Mouse (Mus musculus) kidney, adult 18-20 months (tissue): ENCODE results near the gene Trem3.

Source experiments
- DNase-seq: peaks from one replicate; pipeline ENCODE4 v3.0.0; 2021

The Trem3 gene

DNA sequence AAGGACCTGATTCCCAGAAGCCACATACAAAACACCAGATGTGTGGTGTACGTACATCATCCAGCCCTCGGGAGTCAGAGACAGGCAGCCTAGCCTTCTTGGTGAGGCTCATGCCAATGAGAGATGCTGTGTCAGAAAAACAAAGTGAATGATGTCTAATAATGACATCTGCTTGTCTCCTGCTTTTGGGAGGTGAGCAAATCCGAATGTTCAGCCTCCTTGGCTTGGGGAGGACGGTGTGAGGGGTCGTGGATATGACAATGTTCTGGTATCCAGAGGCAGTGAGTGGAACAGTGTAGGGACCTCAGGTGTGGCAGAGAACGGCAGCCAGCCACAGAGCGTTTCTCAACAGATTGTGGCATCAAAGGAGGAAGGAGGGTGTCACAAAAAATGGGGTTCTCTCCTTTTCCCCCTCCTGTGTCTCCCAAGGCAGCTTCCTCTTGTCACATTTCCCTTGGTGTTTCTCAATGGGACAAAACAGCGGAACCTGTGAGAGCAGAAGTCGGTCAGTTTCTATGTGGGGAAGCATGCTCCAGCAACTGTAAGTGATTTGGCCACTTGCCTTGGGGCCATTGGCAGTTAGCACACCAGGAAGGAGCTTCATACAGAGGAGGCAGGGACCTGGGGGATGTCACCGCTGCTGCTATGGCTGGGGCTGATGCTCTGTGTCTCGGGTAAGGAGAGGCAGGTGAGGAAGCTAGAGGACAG is at the start of gene Trem3:
Gene Trem3 (plus strand): TSS at position 557 of the 708 bp plus-strand sequence.
- DNase-seq: no peak

DNA sequence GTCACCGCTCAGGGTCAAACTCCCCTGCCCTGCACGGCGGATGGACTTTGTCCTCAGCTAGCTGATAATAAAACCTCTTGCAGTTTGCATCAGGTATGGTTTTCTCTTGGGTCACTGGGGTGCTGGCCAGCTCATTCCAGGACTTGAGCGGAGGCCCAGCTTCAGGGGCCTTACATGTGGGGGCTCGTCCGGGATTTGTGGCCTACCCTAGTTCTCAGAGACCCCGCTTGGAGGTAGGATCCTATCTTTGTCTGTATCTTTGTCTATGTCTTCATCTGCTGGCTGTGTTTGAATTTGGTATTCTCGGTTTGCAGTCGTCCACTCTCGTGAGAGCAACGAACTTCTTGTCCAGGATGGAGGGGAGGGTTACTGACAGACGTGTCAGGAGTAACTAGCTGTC is 44.5 kb upstream of the Trem3 start:
- no peak for DNase-seq

DNA sequence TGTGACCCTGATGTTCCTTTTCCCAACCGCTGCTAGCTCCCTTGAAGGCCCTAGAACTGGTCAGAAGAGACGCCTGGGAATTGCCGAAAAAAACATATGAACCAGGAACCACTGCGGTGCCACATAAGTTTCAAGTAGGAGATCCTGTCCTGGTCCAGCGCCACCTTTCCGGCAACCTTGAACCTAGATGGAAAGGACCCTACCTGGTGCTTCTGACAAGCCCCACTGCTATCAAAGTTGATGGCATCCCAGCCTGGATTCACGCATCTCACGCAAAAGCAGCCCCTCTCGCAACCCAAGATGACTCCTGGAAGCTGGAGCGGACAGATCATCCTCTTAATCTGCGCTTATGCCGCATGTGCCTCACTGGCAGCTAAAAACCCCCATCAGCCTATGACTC is 35.0 kb upstream of the Trem3 start:
- DNase-seq: no peak

DNA sequence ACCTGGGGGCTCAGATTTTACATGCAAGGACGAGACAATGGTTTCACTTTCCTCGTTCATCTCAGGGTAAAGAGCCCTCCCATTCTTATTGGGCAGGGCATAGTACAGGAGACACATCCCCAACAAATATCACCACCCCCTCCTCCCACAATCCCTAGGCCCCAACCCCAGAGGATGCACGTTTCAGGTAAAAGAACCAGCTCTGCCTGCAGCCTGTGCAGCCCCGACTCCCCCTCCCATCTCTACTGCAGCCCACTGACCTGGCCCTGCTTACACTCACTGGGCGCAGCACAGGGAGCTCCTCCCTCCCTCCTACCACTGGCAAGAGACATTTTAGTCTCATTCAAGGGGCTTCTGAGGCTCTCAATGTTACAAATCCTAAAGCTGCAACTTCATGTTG is 34.1 kb upstream of the Trem3 start:
- DNase-seq: no peak

DNA sequence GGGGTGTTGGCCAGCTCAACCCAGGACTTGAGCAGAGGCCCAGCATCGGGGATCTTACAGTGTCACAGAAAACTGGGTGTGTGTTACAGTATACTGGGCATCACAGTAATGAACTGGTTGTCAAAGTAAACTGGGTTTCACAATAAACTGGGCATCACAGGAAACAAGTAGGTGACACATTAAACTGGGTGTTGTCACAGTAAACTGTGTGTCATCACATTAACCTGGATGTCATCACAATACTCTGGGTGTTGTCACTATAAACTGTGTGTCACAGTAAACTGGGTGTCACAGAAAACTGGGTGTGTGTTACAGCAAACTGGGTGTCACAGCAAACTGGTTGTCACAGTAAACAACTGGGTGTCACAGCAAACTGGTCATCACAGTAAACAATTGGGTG is 32.1 kb upstream of the Trem3 start:
- DNase-seq: no peak

DNA sequence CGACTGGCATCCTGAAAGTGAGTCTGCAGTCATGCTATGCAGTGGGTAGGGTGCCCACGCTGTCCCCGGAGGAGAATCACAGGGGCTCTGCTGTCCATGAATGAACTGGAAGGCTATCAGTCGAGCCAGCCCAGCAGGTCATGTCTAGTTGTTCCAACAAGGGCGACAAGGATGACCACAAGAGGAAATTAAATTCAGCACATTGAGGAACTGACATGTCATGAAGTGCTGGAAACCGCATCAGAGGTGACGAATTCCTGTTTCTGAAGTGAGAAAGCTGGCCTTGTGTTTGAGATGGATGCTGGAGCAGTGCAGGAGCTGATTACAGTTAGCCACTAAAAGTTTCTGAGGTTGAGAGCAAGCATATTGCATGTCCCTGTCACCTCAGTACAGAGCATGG is 16.9 kb upstream of the Trem3 start:
- no peak for DNase-seq

DNA sequence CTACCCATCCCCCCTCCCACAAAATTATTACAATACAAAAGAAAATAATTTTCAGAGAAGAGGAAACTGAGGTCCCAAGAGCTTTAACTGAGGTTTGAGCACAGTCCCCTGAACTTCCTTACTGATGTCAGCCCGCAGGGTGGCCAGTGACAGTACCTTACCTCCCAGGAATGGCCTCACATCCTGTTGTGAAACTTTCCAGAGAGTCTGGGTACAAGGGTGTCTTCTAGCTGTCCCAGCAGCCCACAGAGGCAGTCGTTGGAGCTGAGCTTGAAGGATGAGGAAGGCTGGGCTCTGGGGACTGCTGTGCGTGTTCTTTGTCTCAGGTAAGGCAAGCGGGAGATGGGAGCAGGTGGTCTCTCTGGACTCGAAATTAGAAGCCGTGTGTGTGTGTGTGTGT is 15.1 kb upstream of the Trem3 start, which contains the start of gene Trem1:
Gene Trem1 (plus strand): TSS at position 251 of the 400 bp plus-strand sequence.
- DNase-seq: no peak

DNA sequence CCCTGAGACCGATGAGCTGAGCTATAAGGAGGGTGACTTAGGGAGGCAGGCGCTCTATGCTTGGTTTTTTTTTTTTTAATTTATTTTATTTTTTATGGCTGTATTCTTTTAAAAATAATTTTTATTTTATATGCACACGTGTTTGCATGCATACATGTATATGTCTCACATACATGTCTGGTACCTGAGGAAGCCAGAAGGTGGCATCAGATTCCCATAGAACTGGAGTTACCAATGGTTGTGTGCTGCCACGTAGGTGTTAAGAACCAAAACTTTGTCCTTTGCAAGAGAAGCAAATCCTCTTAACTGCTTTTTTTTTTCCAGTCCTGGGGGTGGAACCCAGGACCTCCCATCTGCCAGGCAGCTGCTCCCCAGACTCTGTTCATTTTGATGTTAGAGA is 13.8 kb upstream of the Trem3 start:
- DNase-seq: no peak

DNA sequence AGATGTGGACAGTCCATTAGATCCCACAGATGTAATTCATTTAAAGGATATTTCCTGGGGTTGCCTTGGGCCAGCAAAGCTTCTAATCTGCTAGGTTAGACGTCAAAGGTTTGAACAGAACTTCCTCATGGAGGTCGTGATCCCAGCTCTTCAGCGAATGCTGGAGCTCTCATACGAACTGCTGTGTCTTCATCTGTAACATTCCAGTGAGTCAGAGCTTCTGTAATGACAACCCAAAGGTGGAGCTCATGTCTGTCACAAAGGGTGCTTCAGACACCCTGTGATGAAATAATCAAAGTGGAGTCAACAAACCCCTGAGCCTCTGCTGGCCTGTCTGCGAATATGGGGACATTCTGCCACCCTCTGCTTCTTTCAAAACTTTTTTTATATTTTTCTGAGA is 13.0 kb upstream of the Trem3 start:
- no peak for DNase-seq

DNA sequence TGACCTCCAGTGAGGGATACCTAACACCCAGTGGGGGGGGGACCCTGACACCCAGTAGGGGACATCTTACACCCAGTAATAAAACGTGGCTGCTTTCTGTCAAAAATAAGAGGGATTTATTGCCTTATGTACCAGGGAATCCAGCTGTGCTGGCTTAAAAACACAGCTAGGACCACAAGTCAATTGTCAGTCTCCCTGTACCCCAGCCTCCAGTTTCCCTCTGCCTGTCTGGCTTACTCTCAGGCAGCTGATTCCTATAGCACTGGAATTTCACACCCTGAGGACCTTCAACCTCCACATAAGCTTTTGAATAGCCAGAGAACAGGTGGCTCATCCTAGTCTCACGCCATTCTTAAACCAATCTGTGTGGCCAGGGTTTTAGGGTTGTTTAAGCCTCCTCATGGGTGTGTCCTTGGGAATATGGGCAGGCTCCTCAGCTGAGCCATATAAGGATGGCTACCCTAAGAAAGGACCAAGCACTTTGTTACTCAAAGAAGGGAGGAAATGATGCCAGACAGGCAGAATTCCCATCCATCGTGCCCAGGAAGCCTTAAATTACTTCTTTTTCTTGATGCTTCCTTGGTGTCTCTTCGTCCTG is 11.7 kb upstream of the Trem3 start:
- no peak for DNase-seq

DNA sequence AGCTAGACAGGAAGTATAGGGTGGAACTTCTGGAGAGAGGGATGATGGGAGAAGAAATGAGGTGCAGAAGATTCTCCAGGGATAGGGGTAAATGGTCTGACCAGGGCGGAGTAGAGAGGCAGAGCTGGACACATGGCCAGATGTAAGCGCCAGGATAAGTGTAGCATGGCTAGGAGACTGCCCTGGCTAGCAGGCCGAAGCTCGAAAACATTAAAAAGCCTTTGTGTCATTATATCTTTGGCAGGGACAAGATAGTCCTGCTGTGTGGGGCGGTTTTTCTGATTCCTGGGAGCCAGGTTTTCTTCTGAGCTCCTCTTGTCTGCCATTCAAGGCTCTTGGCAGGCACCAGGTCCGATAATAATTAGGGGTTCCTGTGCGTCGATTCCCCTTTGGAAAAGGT is 10.0 kb upstream of the Trem3 start:
- DNase-seq: no peak

DNA sequence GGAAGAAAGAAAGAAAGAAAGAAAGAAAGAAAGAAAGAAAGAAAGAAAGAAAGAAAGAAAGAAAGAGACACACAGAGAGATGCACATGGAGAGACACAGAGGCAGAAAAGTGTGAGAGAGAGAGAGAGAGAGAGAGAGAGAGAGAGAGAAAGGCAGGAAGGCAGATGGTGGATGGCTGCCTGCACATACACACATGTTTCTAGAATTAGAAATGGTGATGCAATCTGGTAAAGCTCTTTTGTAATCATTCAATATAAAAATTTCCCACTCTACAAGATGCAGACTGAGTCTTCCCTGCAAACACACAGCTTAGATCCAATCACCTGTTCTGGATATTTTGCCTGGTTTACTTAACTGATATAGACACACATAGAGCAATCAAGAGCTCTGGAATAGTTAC is 1.5 kb downstream of the Trem3 start:
- no peak for DNase-seq

DNA sequence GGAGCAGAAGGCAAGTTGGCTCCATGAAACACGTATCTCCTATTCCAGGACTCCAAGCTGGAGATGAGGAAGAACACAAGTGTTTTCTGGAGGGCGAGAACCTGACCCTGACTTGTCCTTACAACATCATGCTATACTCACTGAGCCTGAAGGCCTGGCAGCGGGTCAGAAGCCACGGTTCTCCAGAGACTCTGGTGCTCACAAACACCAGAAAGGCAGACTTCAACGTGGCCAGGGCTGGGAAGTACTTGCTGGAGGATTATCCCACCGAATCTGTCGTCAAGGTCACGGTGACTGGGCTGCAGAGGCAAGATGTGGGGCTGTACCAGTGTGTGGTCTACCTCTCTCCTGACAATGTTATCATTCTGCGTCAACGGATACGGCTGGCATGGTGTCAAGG is 1.9 kb downstream of the Trem3 start:
- no peak for DNase-seq

DNA sequence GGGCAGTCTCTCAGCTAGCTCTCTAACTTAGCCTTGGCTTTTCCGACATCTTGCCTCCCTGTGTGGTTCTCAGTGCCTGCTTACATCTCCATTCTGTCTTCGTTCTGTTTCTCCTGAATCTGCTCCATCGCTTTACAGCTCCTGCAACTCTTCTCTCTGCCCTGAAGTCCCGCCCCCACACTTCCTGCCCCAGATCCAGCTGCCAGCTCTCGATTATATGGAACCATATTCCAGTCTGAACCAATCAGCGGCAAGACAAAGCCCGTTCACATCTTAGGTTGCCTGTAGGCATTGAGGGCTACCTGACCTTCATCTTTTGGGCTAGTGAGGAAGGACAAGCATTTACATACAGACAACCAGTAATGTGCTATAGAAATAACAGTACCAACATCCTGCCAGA is 3.1 kb downstream of the Trem3 start:
- no peak for DNase-seq

DNA sequence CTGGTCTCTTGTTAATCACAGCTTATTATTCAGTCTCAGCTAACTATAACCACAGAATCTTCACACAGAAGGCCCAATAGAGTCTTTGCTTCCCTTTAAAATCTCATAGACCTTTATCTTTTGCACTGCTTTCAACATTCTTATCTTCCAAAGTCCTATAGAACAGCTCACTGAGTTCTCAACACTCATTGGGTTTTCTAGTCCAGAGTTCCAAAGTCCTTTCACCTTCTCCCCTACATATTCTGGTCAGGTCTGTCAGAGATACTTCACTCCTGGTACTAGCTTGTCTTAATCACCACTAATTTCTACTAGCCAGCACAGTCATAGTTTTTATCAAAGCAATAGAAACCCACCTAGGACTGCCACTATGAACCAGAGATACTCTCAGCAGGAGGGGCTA is 9.0 kb downstream of the Trem3 start:
- no peak for DNase-seq

DNA sequence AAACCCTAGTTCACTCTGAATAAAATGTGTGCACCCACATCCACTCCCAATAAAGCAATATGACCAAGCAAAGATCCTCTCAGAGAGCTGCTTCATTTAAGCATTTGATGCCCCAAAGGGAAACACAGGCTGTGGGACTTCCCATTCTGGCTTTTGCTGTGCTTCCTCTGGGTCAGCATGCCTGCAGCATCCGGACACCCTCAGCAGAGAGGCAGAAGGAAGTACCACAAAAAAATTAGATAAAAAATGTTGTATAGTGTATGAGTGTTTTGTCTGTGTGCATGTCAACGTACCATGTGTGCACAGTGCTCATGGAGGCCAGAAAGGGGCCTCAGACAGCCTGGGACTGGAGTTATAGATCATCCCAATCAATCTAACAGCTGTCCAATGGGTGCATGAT is 14.3 kb downstream of the Trem3 start:
- no peak for DNase-seq

DNA sequence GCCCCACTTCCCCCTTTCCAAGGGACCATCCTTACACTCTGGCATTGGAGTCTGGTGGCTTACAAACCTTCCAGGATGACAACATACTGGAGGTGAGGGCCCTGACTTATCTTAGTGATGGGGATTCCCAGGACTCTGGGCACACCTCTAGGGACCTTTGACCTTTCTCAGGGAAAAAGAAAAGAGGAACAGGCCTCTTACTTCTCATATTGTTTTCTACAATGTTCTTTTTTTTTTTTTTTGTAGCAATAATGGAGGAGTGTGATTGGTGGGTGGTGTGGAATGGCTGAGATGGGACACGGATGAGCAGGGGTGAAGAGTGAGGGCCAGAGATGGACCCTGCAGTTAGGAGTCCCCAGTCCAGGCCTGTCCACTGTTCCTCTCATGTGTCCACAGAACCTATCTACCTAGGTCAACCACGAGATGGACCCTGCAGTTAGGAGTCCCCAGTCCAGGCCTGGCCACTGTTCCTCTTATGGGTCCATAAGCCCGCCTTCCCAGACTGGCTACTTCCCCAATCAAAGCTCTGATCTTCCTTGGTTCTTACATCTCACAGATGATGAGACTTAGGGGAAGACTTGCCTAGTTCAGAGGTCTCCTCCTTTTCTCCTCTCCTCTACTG is 16.3 kb downstream of the Trem3 start, which contains the start of gene Treml4:
Gene Treml4 (plus strand): TSS at position 555 of the 622 bp plus-strand sequence.
- DNase-seq: no peak

DNA sequence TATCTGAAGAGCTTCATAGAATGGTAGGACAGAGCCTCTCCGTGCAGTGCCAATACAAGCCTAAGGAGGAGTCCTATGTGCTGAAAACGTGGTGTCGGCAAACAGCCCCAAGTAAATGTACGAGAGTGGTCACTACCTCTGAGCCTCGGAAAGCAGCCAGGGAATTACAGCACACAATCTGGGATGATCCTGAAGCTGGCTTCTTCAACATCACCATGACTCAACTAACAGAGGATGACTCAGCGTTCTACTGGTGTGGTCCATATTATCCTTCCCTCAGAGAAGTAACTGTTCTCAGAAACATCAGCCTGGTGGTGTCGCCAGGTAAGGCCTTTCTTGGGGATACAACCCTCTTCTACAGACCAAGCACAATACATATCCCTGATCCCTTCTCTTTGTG is 17.1 kb downstream of the Trem3 start:
- no peak for DNase-seq

DNA sequence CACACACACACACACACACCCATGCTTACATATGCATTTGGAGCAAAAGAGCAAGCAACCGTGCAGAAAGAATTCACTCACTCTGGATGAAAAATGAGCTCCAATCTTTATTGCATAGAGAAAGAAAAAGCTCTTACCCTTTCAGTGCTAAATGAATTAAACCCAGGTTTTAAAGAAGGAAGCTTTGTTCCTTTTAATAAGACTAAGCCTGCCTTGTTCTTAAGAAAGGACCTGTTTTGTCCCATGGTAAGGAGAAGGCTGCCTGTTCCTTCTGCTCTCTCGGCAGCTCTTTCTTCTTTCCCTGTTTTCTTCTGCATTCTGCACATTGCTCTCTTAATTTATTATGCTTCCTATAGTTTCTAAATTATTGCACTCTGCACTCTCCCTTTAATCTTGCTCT is 18.6 kb downstream of the Trem3 start:
- no peak for DNase-seq

DNA sequence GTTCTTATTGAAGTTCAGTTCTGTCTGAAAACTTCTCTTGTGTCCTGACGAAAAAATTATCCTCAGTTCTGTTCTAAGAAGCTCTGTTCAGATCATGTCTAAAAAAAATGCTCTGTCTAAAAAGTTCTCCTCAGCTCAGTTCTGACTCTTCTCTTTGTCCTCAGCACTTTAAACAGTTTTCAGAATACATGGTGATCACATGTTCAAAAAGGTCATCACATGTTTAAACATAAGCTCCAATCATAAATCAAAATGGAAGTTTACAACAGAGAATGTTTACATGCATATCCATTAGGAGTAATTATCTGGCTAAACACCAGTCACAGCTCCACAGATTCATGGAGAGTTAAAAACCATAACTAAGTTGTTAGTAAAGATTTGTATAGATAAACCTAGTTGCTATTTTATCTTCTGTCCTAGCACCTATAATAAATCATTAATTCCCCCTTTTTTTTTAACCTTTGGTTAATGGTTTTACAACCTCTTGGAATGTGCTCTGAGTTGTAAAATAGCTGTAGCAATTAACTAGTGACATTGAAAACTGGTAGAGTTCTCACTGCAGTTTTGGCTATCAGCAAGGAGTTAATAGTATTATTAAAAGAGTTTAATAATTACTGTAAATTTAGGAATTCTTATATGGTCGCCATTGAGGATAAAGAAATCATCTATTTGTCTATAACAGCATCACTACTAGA is 19.2 kb downstream of the Trem3 start:
- no peak for DNase-seq

DNA sequence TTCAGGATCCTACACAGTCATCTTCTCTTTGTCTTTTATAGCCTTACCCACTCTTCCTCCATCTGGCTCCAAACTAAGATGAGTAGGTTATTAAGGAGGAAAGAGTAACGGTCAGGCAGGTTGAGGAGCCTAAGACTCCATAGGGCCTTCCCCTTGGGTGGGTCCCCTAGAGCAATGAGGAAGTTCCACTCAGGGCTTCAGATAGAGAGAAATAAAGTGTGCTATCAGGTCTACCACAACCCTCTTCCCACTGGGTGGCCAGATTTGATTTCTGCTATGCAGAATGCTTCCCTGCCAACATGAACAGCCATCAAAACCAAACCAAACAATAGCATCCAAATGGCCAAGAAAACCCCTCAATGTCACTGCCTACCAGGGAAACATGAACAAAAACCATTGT is 20.0 kb downstream of the Trem3 start:
- no peak for DNase-seq

DNA sequence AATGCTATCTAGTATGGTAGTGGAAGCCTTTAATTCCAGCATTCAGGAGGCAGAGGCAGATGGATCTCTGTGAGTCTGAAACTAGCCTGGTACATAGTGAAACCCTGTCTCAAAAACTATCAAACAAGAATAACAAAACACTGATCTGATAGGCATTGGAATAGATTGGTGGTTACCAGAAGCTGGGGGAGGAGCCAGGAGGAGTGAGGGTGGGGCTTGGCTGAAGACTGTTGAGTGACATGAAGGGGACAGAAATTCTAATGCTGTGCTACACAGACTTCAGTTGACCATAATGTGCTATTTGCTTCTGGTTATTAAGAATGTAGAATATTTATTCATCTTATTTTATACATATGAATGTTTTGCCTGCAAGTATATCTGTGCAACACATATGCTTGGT is 20.7 kb downstream of the Trem3 start:
- no peak for DNase-seq

DNA sequence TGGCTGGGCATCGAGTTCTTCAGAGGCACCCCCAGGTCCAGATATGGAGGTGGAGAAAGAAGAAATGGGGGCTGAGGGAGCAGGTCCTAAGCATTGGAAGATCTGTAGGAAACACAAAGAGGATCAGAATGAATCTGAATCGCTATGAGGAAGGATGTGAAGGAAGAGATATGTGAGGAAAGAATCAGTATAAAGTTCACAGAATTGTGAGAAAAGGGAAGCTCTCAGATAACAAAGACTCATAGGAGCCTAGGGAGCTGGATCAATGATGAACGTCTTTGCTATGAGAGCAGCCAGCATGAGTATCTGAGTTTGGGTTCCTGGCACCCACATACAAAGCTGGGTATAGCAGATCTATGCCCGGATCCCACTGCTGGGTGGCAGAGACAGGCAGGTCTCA is 22.3 kb downstream of the Trem3 start:
- DNase-seq: no peak

DNA sequence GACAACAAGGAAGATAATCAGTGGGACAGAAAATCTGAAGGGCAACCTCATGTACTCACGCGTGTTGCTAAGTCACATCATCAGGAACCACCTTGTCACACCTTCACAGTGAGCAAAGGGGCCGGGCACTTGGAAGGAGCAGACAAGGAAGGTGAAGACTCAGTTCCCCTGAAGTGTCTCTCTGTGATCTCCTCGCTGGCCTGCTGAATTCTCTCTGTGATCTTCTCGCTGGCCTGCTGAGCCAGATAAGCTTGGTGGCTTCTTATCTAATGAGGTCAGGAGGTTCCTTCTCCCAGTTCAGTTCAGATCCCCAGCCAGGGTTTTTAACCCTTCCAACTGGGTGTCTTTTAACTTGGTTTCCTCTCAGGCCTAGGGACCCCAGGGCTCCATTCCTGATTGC is 24.6 kb downstream of the Trem3 start:
- DNase-seq: no peak
